Mouse (Mus musculus) embryonic facial prominence, embryonic 13.5 days (tissue): Measurements from ENCODE around the gene Rab11b. TPM values are rescaled to one million over a fixed set of nuclear protein-coding genes. Genes with fewer than 3 reads are reported as not detected.
A peak's percentile ranks its signal among the peaks of the same experiment; 100 is the strongest.

ENCODE experiments used
- ATAC-seq: fragments of 200-750 bp; cut with Nextera tagmentation; 2 replicates; pipeline ENCODE4 v1.8.0; 2017; ENCODE audit warnings: low read depth; ENCODE audit not compliant: insufficient number of reproducible peaks, insufficient read depth, low FRiP score, low TSS enrichment
- H3K27ac ChIP-seq: fragments of 300-500 bp; sonication (generic); 2 replicates; pipeline ENCODE4 v1.5.1; 2015; ENCODE audit warnings: moderate library complexity, mild to moderate bottlenecking, inconsistent platforms
- H3K27me3 ChIP-seq: fragments of 300-500 bp; sonication (generic); 2 replicates; pipeline ENCODE4 v1.6.1; 2015; ENCODE audit warnings: mild to moderate bottlenecking, inconsistent platforms
- H3K36me3 ChIP-seq: fragments of 300-500 bp; sonication (generic); 2 replicates; pipeline ENCODE4 v1.6.1; 2015; ENCODE audit warnings: mild to moderate bottlenecking, inconsistent platforms
- H3K4me1 ChIP-seq: fragments of 300-500 bp; sonication (generic); 2 replicates; pipeline ENCODE4 v1.6.1; 2015; ENCODE audit warnings: inconsistent platforms
- H3K4me2 ChIP-seq: fragments of 300-500 bp; sonication (generic); 2 replicates; pipeline ENCODE4 v1.6.1; 2015; ENCODE audit warnings: moderate library complexity, mild to moderate bottlenecking, inconsistent platforms
- H3K4me3 ChIP-seq: fragments of 300-500 bp; sonication (generic); 2 replicates; pipeline ENCODE4 v1.5.1; 2015; ENCODE audit warnings: mild to moderate bottlenecking, inconsistent platforms
- H3K9ac ChIP-seq: fragments of 300-500 bp; sonication (generic); 2 replicates; pipeline ENCODE4 v1.6.1; 2015; ENCODE audit warnings: mild to moderate bottlenecking, inconsistent platforms
- H3K9me3 ChIP-seq: fragments of 300-500 bp; sonication (generic); 2 replicates; pipeline ENCODE4 v1.6.1; 2016; ENCODE audit warnings: inconsistent platforms
- WGBS: fragments of 180-500 bp; shearing (Covaris S2); methylation state at CpG from one replicate; pipeline ENCODE4 v1.1.7; 2015; ENCODE audit warnings: mixed read lengths; 5-methylcytosine and 5-hydroxymethylcytosine counted together
- polyA plus RNA-seq: library from polyadenylated mRNA; unstranded; fragments of >200 nt; fragmentation: Nextera tagmentation; extraction: Ambion mirVana; gene quantifications from 2 replicates; pipeline ENCODE4 v1.2.1, GENCODE M21; 2015

The Rab11b gene
- polyA plus RNA-seq, 1 experiment from 2014 or later = 385 TPM

DNA sequence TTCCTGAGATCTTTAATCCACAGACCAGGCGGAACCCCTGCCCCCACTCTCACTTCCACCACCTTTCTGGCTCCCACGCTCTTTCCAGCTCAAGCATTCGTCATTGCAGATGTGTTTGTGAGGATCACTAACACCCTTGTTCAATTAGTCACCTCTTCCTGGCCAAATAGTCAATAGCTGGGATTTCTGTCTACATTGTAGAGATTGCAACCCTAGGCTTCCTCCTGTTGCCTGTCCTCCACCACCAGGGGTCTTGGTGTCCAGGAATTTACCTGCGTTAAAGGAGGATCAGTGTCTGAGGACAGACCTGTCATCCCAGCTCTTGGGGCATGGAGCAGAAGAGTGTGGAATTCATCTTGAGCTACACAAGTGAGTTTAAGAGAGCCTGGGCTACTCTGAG, 21.7 kb upstream of the Rab11b start:
- peaks cover 17% of the 10 kb centered on the region for H3K36me3 ChIP-seq
- H3K4me3 ChIP-seq = peak overlapping the region; percentile 55
- H3K4me2 ChIP-seq = peak overlapping the region; percentile 84
- no peaks in the 10 kb centered on the region for H3K9me3 ChIP-seq
- peaks cover 61% of the 10 kb centered on the region for H3K4me1 ChIP-seq
- no peak for ATAC-seq
- WGBS = 33% methylated on average over 4 of the region's 4 CpGs
- H3K9ac ChIP-seq = peak overlapping the region; percentile 74
- no peaks in the 10 kb centered on the region for H3K27me3 ChIP-seq
- peak overlapping the region; percentile 94 for H3K27ac ChIP-seq

GRCm38 (mm10) chr17:33781124-33781977, 21.0 kb upstream of the Rab11b start, which contains the start of gene Angptl4:
Angptl4 (minus strand) TSS chr17:33781830.
- Histone ChIP-seq H3K9ac (peak within 1 kb of the TSS; percentile 74), H3K4me2 (peak within 1 kb of the TSS; percentile 84), H3K27me3 (no peaks in the 10 kb centered on the region), H3K9me3 (no peaks in the 10 kb centered on the region), H3K4me1 (peaks cover 61% of the 10 kb centered on the region), H3K4me3 (peak within 1 kb of the TSS; percentile 55), H3K36me3 (peaks cover 24% of the 10 kb centered on the region), H3K27ac (peak within 1 kb of the TSS; percentile 94)
- 1% methylated on average over 50 of the region's 50 CpGs for WGBS
- ATAC-seq = peak; percentile 28; the same call in 1 of the 2 replicates

- peak overlapping the region; percentile 74 for H3K9ac ChIP-seq
Observed at GRCm38 (mm10) chr17:33780431-33780830, 20.1 kb upstream of the Rab11b start.

DNA sequence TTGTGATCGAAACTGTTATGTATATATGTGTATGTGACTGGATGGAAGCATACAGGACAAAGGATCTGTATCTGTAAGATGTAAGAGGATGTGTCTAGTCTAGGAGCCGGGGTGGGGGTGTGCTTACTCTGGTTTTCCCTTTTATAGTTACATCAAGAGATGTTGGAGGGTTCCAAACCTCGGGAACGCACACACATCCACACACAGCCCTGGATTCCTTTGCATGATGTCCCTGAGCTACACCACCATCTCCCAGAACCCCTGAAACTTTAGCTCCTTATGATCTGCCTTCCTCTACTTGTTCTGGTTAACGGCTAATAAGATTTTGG, 19.6 kb upstream of the Rab11b start:
- Histone ChIP-seq H3K9ac (peak overlapping the region; percentile 16; the same call in 1 of the 2 replicates), H3K4me1 (peaks cover 61% of the 10 kb centered on the region), H3K36me3 (peaks cover 38% of the 10 kb centered on the region), H3K4me2 (peak overlapping the region; percentile 84), H3K27ac (peak overlapping the region; percentile 94), H3K9me3 (no peaks in the 10 kb centered on the region), H3K27me3 (no peaks in the 10 kb centered on the region), H3K4me3 (peak overlapping the region; percentile 55)
- no peak for ATAC-seq
- WGBS = 56% methylated on average over 5 of the region's 5 CpGs

More at GRCm38 (mm10) chr17:33780431-33780830, 20.1 kb upstream of the Rab11b start:
- no peak for ATAC-seq
- H3K4me2 ChIP-seq = peak overlapping the region; percentile 84
- H3K9me3 ChIP-seq = no peaks in the 10 kb centered on the region
- peaks cover 33% of the 10 kb centered on the region for H3K36me3 ChIP-seq
- no peaks in the 10 kb centered on the region for H3K27me3 ChIP-seq
- H3K4me1 ChIP-seq = peaks cover 61% of the 10 kb centered on the region
- WGBS = 78% methylated on average over 5 of the region's 5 CpGs
- peak overlapping the region; percentile 55 for H3K4me3 ChIP-seq
- H3K27ac ChIP-seq = peak overlapping the region; percentile 94

- peaks cover 61% of the 10 kb centered on the region for H3K4me1 ChIP-seq
- peak overlapping the region; percentile 55 for H3K4me3 ChIP-seq
- 18% methylated on average over 9 of the region's 9 CpGs for WGBS
- peaks cover 43% of the 10 kb centered on the region for H3K36me3 ChIP-seq
- H3K27me3 ChIP-seq = no peaks in the 10 kb centered on the region
- peak overlapping the region; percentile 94 for H3K27ac ChIP-seq
- no peaks in the 10 kb centered on the region for H3K9me3 ChIP-seq
- H3K9ac ChIP-seq = 0 out of 2 replicates have a peak overlapping the region, but pooled peaks have one; percentile 16
- peak; percentile 91 for ATAC-seq
- H3K4me2 ChIP-seq = peak overlapping the region; percentile 84
Observed at GRCm38 (mm10) chr17:33779271-33779966, 19.1 kb upstream of the Rab11b start.

- WGBS = 94% methylated on average over 4 of the region's 4 CpGs
- no peak overlapping the region for H3K9ac ChIP-seq
- no peaks in the 10 kb centered on the region for H3K27me3 ChIP-seq
- H3K4me2 ChIP-seq = no peak overlapping the region
- no peak for ATAC-seq
- peaks cover 47% of the 10 kb centered on the region for H3K36me3 ChIP-seq
- no peak overlapping the region for H3K27ac ChIP-seq
- H3K4me3 ChIP-seq = no peak overlapping the region
- no peaks in the 10 kb centered on the region for H3K9me3 ChIP-seq
- peaks cover 27% of the 10 kb centered on the region for H3K4me1 ChIP-seq
Observed at GRCm38 (mm10) chr17:33775287-33775686, 15.0 kb upstream of the Rab11b start.

DNA sequence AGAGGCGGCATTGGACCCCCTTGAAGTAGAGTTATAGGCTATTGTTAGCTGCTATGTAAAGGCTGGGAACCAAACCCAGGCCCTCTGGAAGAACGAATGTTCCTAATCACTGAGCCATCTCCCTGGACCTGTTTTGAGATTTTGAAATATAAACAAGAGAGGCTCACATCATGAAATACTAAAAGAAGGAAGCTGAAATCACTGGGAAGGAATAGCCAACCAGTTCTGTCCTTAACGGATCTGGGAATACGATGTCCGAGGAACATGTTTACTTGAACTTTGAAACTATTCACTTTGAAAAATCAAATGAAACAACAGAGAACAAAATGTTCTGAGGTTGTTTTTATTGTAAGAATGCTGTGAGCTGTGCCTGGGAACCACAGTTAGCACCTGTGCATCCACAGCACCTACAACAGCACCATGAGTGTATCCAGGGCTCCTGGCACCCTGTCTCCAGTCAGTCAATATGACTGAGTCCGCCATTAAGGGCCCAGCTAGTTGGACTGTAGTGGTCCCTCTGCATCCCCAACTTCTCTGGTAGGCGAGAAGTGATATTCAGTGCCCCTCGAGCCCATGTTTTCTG, 14.3 kb upstream of the Rab11b start:
- Histone ChIP-seq H3K4me2 (no peak overlapping the region), H3K4me3 (no peak overlapping the region), H3K27me3 (no peaks in the 10 kb centered on the region), H3K27ac (no peak overlapping the region), H3K9me3 (no peaks in the 10 kb centered on the region), H3K9ac (no peak overlapping the region), H3K4me1 (peaks cover 21% of the 10 kb centered on the region), H3K36me3 (peaks cover 47% of the 10 kb centered on the region)
- 87% methylated on average over 8 of the region's 8 CpGs for WGBS
- no peak for ATAC-seq

DNA sequence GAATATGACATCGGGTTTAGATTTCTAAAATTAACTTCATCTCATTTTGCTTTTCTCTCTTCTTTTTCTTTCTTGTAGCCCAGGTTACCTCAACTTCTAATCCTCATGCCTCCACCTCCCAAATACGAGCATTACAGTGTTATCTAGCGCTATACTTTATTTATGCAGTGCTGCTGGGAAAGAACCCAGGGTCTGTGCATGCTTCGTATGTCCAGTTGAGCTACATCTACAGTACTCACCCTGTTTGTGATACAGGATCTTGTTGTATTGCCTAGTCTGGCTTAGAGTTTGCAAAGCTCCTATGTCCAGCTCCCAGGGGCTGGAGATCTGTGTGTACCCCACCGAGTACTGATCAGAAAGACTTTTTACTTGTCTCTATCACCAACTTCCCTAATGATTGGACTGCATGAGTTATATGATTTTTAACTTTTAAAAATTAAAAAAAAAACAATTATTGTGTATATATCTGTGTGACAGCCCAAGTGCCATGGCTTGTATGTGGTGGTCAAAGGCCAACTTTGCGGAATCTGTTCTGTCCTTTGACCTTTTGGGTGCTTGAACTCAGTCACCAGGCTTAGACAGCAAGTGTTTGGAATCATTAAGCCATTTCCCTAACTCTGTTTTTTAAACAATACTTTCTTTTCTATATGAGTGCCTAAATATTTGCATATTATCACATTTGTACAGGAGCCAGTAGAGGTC, 13.7 kb upstream of the Rab11b start:
- Histone ChIP-seq H3K36me3 (peaks cover 47% of the 10 kb centered on the region), H3K9me3 (no peaks in the 10 kb centered on the region), H3K27me3 (no peaks in the 10 kb centered on the region), H3K9ac (no peak overlapping the region), H3K4me1 (peaks cover 16% of the 10 kb centered on the region), H3K27ac (no peak overlapping the region), H3K4me3 (no peak overlapping the region), H3K4me2 (no peak overlapping the region)
- 92% methylated on average over 6 of the region's 6 CpGs for WGBS
- no peak for ATAC-seq

- Histone ChIP-seq H3K27me3 (no peaks in the 10 kb centered on the region), H3K27ac (no peak overlapping the region), H3K4me3 (no peak overlapping the region), H3K9ac (no peak overlapping the region), H3K9me3 (no peaks in the 10 kb centered on the region), H3K4me1 (peaks cover 10% of the 10 kb centered on the region), H3K4me2 (no peak overlapping the region), H3K36me3 (peaks cover 44% of the 10 kb centered on the region)
- ATAC-seq = no peak
- WGBS = 82% methylated on average over 6 of the region's 6 CpGs
Observed at GRCm38 (mm10) chr17:33773426-33773825, 13.1 kb upstream of the Rab11b start.

GRCm38 (mm10) chr17:33771617-33772016, 11.3 kb upstream of the Rab11b start:
- no peak overlapping the region for H3K27ac ChIP-seq
- H3K9me3 ChIP-seq = no peaks in the 10 kb centered on the region
- H3K4me3 ChIP-seq = no peak overlapping the region
- H3K36me3 ChIP-seq = peaks cover 26% of the 10 kb centered on the region
- WGBS = 93% methylated on average over 4 of the region's 4 CpGs
- H3K4me2 ChIP-seq = no peak overlapping the region
- no peaks in the 10 kb centered on the region for H3K4me1 ChIP-seq
- no peak for ATAC-seq
- no peaks in the 10 kb centered on the region for H3K27me3 ChIP-seq
- H3K9ac ChIP-seq = no peak overlapping the region

- Histone ChIP-seq H3K9me3 (no peaks in the 10 kb centered on the region), H3K27ac (no peak overlapping the region), H3K27me3 (no peaks in the 10 kb centered on the region), H3K36me3 (no peaks in the 10 kb centered on the region), H3K4me3 (no peak overlapping the region), H3K9ac (no peak overlapping the region), H3K4me2 (no peak overlapping the region), H3K4me1 (no peaks in the 10 kb centered on the region)
- WGBS = 74% methylated on average over 3 of the region's 3 CpGs
- no peak for ATAC-seq
Observed at GRCm38 (mm10) chr17:33766389-33766788, 6.1 kb upstream of the Rab11b start.
